Mouse (Mus musculus): Measurements from ENCODE around the gene Rhebl1.
A peak's percentile ranks its signal among the peaks of the same experiment; 100 is the strongest.
"Not testable (repeated sequence)": the region's sequence is repeated elsewhere in the genome, so short reads cannot be mapped to it uniquely, and the experiment has no call there.

Gene Rhebl1

DNA sequence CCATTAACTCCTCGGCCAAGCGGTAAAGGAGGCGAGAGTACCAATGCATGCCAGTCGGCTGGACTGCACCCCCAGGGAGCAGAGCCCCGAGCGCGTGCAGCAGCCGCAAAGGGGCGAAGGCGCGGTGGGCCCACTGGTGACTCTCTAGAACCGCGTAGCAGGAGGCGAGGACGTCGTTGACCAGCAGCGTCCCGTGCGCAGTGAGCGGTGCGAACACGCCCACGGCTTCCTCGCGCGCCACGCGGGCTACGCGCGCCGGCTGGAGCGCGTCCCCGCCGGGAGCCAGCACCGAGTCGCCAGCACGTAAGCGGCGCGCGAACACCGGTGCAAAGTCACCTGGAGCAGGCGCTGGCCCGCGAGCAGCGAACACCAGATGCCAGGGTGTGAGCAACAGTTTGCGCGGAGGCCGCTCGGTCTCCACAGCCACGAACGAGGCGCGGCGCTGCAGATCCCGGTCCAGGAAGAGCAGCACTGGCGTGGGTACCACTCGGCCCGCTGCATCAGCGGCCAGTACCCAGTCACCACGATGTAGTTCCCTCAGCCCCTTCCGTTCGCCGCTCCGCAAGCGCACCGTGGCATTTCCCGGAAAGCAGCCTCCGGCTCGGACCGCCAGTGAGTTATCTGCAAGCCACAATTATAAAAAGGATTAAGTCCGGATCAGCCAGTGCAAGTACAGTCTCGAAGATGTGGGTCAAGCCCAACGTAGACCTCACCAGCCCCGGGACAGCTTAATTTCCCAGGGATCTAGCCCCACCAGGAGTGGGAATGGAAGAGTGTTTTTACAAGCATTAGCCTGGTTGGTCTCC, at the start of gene Rhebl1:
Rhebl1 (minus strand) TSS at position 601 of the 806 bp plus-strand sequence.
- DNase-seq = peak; percentile 43

DNA sequence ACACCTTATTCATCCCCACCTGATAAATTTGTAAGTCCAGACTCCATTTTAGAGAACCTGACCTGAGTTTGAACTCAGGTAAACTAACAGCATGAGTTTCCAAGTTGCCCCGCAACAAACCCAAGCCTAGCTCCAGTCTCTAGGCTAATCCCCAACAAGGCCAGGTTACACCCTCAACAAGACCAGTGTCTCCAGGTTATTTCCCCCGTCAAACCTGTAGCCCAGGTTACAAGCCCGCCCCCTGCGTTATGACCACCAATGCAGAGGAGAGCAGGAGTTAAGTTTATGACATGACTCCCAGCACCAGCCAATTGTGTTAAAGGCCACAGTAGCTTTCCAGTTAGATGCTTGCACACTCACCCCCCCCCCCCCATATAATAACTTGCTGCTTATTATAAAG, 48.8 kb upstream of the Rhebl1 start:
- no peak for DNase-seq

DNA sequence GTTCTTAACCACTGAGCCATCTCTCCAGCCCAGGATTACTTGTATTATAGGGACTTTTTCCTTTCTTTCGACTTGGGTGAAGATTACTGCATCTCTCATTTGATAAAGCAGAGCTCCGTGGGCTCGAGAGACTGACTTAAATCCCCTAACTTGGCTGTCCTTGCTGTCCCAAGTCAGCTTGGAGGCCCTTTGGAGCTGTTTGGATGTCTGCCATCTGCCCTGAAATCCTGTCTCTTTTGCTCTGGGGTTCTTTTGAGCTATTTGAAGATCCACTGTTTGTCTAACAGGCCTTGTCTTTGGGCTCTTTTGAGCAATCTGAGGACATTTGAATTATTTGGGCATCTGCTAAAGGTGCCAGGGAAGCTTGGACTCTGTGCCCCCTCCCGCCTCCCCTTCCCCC, 47.7 kb upstream of the Rhebl1 start:
- no peak for DNase-seq

DNA sequence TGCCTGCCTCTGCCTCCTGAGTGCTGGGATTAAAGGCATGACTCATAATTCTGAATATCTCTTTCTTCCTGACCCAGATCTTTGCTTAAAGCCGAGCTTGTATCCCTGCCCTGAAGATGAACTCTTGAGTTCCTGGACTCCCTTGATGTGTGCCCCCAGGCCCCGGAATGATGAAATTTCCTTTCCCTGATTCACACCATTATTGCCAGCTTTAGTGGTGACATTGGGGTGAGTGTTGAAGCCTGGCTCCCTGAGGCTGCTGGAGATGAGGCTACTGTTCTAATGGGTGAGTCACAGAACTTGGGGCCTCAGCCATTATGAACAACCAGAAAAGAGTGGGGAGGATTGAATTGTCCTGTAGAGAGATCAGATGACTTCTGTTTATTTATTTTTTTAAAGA, 47.2 kb upstream of the Rhebl1 start:
- no peak for DNase-seq

DNA sequence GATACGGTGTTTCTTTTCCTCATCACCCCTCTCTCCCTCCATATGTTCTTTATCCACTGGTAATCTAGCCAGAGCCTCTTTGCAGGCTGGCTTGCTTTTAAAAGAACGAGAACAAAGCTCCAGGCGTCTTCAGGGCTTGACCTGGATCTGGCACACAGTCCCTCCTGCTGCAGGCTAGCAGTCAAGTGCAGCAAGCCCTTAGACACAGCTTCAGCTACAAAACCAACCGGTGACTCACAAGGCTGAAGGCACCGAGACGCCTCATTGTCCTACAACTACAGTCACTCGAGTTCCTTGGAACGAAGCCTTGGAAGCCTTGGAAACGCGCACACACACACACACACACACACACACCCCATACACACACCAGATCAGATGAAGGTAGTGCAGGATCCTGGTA, 46.5 kb upstream of the Rhebl1 start:
- DNase-seq = no peak

DNA sequence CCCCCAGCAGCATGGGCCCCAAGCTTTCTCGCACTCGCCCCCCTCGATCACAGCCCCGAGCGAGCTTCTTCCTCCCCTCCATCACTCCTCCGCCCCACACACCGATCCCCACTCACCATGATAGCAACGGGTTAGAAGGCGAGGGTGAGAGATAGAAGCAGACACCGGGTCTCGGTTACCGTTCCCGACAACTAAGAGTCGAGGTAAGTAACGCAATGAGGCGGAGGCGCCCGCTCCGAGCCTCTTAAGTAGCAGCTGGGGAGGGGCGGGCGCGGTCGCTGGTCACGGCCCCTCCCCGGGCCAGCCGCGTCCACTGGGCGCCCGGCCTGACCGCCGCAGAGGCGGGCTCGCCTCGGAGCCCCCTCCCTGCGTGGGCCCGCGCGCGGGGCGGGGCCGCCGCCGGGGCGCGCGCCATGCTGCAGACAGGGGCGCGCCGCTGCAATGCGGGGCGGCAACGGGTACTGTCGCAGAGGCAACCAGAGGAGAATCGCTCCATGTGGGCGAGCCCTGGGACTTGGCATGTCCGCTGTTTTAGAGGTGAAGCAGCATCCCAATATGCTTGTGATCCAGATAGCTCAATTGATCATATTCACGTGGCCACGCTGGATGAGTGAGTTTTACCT, 40.0 kb upstream of the Rhebl1 start, which contains the start of gene Tuba1b:
Tuba1b (minus strand) TSS at position 349 of the 623 bp plus-strand sequence.
- peak; percentile 91 for DNase-seq

DNA sequence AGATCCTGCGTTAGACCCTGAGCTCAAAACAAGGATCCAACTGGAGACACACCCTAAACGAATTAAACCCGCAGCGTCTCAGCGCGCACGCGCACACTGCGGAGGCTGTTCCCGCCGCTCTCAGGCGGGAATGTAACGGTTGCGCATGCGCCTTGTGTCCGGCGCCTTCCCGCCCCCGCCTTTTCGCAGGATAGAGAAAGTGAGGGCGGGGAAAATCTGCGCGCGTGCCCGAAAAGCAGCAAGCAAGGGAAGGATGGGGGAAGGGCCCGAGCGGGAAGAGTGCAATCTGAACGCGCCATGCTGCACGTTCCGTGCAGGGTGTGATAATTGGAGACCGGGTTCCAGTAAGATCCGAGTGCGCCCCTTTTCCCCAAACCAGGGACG, 39.5 kb upstream of the Rhebl1 start:
- DNase-seq = peak; percentile 96

DNA sequence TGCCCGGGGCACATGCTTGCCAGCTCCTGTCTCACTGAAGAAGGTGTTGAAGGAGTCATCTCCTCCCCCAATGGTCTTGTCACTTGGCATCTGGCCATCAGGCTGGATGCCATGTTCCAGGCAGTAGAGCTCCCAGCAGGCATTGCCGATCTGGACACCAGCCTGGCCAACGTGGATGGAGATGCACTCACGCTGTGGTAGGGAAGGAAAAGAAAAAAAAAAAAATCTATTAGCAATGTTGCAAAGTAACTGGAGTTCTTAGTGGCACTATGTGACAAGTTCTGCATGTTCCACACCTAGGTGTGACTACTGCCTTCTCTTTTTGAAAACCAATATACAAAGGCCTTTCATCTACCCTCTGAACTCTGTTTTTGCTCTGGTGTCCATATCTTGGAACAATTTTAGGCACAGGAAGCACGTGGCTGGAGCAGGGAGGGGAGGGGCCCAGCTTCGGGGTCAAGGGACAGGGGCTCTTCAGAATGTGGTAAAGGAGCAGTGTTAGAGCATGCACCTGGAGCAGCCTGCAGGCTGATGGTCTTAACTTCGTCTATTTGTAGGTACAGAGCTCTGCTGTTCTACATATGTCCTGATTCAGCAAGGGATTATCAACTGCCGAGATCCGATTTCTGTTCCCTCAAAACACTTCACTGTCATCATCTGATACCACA, 38.8 kb upstream of the Rhebl1 start:
- peak; percentile 50 for DNase-seq

DNA sequence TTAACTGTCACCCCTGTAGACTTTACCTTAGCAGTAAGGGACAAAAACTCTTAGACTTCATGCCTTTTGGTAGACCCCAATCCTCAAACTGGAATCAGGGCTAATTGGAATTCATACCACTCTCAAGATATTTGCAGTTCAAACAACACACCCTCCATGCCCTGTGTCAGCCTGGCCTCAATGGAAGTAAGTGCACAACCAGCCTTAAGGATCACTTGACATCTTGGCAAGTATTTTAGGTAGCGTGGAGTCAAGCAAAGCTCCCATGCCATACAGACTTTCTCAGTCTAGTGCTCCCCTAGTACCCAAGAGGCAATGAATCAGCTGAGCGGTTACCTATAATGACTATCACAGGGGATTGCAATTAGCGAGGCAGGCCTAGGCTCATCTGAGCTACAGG, 36.7 kb upstream of the Rhebl1 start:
- no peak for DNase-seq

DNA sequence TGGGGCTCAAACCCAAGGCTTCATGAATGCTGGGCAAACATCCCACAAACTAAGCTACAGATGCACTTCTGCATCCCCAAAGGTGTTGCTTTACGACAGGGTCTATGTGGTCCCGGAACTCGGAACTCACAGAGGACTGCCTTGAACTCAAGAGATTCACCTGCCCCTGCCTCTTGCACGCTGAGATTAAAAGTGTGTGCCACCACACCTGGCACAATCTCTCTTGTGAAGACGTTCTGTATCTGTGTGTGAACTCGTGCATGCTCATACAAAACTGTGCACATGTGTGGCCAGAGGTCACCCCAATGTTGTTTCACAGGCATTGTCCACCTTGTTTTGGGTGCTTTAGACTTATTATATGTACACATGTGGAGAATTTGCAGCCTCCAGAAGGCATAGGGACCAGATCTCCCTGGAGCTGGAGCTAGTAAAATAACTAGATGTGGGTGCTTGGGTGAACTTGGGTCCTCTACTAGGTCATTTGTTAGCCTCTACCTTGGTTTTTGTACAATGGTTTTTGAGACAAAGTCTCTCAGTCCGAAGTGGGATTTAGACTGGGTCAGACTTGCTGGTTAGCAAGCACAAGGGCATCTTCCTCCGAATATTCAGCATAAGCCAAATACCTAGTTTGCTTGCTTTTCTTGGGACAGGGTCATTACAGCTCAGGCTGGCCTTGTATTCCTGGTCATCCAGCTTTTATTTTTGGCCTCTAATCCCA, 35.8 kb upstream of the Rhebl1 start:
- DNase-seq = no peak

DNA sequence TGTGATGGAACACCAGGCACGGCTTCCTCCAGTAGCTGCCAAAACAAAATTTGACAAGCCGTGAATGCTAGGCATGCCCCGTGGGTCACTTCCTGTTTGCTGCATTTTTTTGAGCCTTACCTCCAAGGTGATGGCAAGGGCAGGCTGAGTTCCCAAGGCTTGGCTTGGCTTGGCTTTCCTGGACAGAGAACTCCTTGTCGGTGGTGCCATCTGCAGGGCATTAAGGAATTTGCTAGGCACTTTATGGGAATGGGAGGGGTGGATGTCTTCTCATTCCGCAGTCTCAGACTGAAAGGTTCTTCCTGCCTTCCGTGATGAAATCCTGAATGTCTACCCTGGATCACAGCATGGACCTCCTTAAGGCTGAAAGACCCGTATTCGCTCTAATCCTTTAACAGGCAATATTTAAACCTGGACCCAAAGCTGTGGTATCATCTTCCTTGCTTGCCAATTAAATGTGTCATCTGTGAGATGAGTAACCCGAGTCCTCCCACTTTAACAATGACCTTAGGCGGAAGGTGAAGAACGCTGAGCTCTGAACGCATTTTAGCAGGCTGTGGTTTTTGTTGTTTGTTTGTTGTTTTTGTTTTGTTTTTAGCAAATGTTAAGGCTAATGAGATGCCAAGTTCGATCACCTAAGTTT, 34.4 kb upstream of the Rhebl1 start:
- peak; percentile 82 for DNase-seq

DNA sequence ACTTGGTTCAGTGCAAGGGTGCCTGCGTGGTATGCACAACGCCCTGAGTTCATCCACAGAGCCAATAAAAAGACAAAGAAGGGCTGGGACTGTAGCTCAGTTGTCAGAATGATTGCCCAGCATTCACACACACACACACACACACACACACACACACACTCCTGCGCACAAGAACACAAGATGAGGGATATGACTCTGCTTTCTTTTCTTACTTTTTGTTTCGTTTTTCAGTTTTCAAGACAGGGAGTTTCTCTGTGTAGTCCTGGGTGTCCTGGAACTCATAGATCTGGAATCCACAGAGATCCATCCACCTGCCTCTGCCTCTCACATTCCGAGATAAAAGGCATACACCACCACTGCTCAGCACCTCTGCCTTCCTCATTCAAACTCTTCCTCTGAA, 33.2 kb upstream of the Rhebl1 start:
- DNase-seq = no peak

DNA sequence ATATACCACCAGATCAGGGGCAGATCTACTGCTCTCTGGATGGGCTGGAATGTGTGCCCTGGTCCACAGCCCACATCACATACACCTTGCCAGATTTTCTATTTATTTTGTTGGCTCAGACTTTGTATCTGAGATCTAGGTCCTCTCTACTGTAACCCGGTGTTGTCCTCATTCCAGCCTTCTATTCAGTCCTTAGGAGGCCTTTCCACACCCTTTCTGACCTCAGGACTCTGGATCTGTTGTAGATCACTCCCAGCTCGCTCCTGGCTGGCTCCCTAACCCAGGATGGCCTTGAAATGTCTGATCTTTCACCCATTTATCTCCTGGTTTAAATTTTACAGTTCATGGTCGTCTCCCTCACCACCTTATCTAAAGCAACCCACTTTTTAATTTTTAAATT, 30.3 kb upstream of the Rhebl1 start:
- DNase-seq = no peak

DNA sequence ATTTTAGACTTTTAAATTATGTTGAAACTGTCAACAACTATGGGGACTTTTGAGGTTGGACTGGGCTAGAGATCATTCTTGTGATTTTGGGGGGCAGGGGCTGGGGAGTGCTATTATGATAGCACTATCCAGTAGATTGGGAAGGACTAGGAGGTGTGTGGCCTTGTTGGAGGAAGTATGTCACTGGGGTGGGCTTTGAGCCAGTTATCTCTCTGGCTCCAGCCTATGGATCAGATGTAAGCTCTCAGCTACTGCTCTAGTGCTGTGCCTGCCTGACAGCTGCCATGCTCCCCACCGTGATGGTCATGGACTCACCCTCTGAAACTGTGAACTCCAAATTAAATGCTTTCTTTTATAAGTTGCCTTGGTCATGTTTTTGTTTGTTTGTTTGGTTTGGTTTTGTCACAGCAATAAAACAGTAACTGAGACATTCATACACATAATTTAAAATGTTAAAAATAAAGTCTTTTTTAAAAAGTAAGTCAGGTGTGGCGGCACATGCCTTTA, 28.7 kb upstream of the Rhebl1 start:
- DNase-seq = no peak

DNA sequence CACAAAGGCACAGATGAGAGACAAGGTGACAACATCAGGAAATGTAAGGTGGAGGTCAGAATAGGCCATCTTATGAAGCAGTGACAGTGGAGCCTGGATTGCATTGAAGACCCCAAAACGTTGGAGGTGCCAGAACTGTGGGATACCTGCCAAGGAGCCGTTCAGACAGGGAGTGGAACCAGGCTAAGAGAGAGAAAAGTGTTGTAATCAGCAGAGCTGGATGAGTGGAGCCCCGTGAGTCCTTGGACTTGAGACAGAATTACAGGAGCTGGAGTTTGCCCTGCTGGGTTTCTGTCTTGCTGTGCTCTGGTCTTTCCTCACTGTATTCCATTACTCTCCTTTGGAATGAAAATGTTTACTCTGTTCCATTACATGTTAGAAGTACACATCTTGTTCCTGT, 28.2 kb upstream of the Rhebl1 start:
- DNase-seq = no peak

DNA sequence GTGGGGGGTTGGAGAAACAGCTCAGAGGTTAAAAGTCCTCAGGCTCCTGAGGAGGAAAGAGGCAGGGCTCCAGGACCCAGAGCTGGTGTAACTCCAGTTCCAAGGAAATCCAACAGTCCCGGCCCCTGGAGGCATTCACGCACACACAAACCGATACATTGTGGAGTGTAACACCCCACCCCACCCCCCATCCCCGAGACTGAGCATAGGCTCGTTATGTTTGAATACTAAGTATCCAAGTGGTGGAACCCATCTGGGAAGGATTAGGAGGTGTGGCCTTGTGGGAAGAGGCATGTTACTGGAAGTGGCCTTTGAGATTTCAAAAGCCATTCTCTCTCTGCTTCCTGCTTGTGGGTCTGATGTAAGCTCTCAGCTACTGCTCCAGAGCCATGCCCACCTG, 27.2 kb upstream of the Rhebl1 start:
- no peak for DNase-seq

DNA sequence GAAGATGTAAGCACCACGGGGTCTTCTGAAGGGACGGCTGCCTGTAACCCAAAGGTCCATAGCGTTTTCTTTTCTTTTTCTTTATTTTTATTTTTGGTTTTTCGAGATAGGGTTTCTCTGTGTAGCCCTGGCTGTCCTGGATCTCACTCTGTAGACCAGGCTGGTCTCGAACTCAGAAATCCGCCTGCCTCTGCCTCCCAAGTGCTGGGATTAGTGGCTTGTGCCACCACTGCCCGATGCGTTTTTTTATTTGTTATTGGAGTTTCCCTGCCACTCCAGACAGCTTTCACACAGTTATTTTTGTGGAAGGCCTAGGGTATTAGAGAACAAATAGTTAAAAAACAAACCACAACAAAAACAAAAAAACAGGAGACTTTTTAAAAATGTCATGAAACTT, 24.2 kb upstream of the Rhebl1 start:
- not testable (repeated sequence) for DNase-seq

DNA sequence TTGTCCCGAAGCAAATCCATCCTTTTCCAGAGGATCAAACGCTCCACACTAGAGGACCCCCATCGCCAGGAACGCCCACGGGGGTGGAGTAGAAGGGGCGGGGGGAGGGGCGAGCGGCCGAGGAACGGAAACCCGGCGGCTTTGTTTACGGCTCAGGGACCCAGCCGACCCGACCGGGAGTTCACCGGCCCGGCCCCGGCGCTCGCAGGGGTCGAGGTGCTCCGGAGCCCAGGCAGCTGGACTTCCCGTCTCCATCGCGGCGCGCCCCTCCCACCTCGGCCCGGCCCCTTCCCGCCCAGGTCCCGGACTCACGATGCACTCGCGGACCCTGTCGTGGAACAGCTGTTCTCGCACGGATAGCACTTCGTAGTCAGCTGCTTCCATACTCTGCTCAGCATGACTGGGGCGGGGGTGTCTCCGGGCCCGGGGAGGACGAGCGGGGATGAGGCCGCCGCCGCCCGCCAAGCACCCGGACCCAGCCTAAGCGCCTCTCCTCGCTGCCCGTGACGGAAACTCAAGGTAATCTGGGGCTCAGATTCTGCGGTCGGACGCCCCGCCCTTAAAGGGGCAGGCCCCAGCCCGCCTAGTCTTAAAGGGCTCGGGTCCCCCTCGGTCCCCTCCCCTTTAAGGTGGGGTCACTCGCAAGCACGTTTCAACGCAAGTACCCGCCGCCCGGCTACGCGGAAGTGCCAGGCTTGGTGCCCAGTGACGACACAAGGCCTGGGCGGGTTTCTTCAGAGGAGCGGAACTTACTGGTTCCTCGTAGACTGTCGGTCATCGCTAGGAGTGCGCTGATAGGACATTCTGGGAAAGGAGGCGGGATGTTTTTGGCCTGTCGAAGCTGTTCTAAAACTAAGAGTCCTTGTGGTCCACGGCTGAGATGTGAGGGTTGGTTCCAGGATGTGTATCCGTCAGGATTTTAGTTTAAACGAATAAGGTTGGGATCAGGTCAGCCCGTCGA, 23.5 kb upstream of the Rhebl1 start, which contains the start of gene Lmbr1l:
Lmbr1l (minus strand) TSS at position 694 of the 961 bp plus-strand sequence.
- DNase-seq = peak; percentile 98

DNA sequence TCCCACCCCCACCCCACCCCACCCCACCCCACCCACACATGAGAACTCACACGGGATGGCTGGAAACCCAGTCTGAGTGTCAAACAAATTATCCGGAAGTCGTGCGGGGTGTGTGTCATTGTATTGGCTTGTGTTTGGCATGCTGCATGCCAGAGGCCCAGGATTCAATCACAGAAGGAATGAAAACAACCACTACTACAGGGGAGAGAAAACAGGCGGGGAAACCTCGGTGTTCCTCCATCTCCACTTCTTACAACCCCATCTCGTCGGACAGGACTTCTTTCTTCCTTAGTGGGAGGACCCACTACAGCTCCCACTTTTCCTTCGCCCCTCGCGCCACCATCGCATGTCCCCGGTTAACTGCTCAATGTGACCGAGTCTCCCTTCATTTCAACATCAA, 22.8 kb upstream of the Rhebl1 start:
- DNase-seq = no peak

DNA sequence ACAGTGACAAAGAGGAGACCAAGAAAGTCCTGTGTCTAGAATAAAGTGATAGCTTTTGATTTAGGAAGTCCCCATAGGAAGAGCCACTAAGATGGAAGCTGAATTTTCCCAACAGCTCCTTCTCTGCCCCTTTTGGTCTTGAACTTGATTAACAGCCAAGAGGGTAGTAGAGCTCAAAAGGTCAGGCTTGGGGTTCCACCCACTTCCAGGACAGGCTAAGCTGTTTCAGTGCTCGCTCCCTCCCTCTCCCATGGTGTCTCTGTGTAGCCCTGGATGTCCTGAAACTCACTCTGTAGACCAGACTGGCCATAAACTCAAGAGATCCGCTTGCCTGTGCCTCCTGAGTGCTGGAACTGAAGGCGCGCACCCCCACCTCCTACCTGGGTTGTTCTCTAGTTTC, 21.7 kb upstream of the Rhebl1 start:
- DNase-seq = no peak

DNA sequence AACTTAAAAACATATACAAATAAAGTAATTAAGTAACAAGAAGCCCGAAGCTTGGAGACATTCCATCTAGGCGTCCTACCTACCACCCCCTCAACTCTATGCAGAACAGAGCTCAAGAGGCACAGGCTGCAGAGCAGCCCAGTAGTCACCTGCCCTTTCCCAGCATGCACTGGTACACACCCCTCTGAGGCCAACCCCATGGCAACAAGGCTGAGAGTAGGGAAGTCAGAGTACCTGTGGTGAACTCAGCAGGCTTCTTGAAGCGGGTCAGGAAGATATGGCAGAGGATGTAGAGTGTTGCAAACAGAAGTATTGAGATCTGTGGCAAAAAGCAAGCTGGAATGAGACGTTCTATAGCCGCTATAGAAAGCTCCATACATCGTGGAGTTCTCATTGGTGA, 20.6 kb upstream of the Rhebl1 start:
- no peak for DNase-seq
